Mouse (Mus musculus) hindbrain, embryonic 16.5 days (tissue): ENCODE measurements around the gene Pnpo. TPM values are rescaled to one million over a fixed set of nuclear protein-coding genes. Genes with fewer than 3 reads are reported as not detected.

Source experiments
- ATAC-seq: fragments of 200-750 bp; cut with Nextera tagmentation; 2 replicates; pipeline ENCODE4 v1.8.0; 2017; ENCODE audit warnings: moderate TSS enrichment, moderate library complexity
- H3K27ac ChIP-seq: fragments of 300-500 bp; sonication (generic); 2 replicates; pipeline ENCODE4 v1.5.1; 2014; ENCODE audit warnings: low read depth, mild to moderate bottlenecking, control low read depth, low read length, moderate library complexity
- H3K27me3 ChIP-seq: fragments of 300-500 bp; sonication (generic); replicated peaks from 2 replicates; pipeline ENCODE4 v1.6.1; 2014; ENCODE audit warnings: low read length; ENCODE audit not compliant: control insufficient read depth, insufficient read depth
- H3K36me3 ChIP-seq: fragments of 300-500 bp; sonication (generic); 2 replicates; pipeline ENCODE4 v1.6.1; 2014; ENCODE audit warnings: mild to moderate bottlenecking, low read length, moderate library complexity, mixed read lengths; ENCODE audit not compliant: control insufficient read depth, insufficient read depth
- H3K4me1 ChIP-seq: fragments of 300-500 bp; sonication (generic); 2 replicates; pipeline ENCODE4 v1.6.1; 2014; ENCODE audit warnings: low read depth, low read length; ENCODE audit not compliant: control insufficient read depth, insufficient read depth
- H3K4me2 ChIP-seq: fragments of 300-500 bp; sonication (generic); 2 replicates; pipeline ENCODE4 v1.6.1; 2014; ENCODE audit warnings: mild to moderate bottlenecking, low read length, control low read depth, moderate library complexity
- H3K4me3 ChIP-seq: fragments of 300-500 bp; sonication (generic); 2 replicates; pipeline ENCODE4 v1.5.1; 2014; ENCODE audit warnings: mild to moderate bottlenecking, low read length, control low read depth, moderate library complexity
- H3K9ac ChIP-seq: fragments of 300-500 bp; sonication (generic); 2 replicates; pipeline ENCODE4 v1.6.1; 2014; ENCODE audit warnings: low read depth, mild to moderate bottlenecking, control low read depth, low read length, moderate library complexity
- H3K9me3 ChIP-seq: fragments of 300-500 bp; sonication (generic); 2 replicates; pipeline ENCODE4 v1.6.1; 2014; ENCODE audit warnings: mild to moderate bottlenecking, low read length, moderate library complexity; ENCODE audit not compliant: control insufficient read depth
- WGBS: fragments of 180-500 bp; shearing (Covaris S2); extraction: QIAGEN DNeasy Blood & Tissue Kit; methylation state at CpG from one replicate; pipeline ENCODE4 v1.1.7; 2014; 5-methylcytosine and 5-hydroxymethylcytosine counted together
- polyA plus RNA-seq: library from polyadenylated mRNA; unstranded; fragments of >200 nt; fragmentation: Nextera tagmentation; extraction: Ambion mirVana; gene quantifications from 2 replicates; pipeline ENCODE4 v1.2.1, GENCODE M21; 2015

The Pnpo gene
- polyA plus RNA-seq, 1 experiment from 2014 or later: 36.2 TPM

DNA sequence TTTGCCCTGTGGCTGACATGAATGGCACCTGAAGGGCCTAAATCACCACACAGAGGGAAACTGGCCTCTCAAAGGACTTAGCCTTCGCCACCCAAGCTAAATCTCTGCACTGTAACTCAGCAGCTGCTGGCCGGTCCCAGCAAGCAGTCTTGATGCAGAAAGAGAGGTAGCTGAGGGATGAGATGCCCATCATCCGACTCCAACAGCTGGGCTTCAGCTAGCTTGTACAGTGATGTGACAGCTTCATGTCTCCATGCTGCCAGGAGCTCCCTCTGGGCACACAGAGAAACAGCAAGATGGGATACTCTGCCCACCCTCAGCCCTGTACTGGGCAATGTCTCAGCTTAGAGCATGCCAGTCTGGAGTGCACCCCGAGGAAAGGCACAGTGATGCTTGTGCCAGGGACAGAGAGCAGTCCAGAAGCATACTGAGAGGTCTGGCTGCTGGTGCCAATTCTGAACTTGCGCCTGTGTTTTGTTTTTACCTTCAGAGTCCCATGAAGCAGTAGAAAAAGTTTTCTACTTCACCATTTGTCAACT, 29.7 kb upstream of the Pnpo start:
- 57% methylated on average over 5 of the region's 5 CpGs for WGBS
- ATAC-seq: no peak

DNA sequence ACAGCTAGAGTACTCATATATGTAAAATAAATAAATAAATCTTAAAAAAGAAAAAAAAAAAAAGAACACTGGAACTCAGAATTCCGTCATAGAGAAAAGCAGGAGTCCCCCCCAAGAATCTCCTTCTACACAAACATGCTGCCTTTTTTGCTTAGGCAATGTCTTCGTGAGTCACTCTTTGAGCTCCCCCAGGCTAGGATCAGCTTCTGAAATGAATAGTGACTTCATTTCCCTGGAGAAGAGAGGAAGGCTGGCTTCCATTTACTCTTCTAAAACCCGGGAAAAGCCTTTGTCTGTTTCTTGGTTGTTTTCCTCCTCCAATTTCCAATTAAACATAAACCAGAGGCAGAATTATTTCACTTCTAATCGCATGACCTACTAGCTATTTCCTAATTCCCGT, 29.1 kb upstream of the Pnpo start:
- H3K4me2 ChIP-seq: no peak overlapping the region
- no peaks in the 10 kb centered on the region for H3K27me3 ChIP-seq
- H3K4me1 ChIP-seq: peaks cover 21% of the 10 kb centered on the region

More for the DNA sequence above, 29.7 kb upstream of the Pnpo start:
- peak overlapping the region; percentile 58; the same call in 1 of the 2 replicates for H3K27ac ChIP-seq
- no peak overlapping the region for H3K4me3 ChIP-seq
- no peak overlapping the region for H3K4me2 ChIP-seq
- H3K9me3 ChIP-seq: no peaks in the 10 kb centered on the region
- 0 out of 2 replicates have a peak overlapping the region, but pooled peaks have one; percentile 24 for H3K9ac ChIP-seq
- no peaks in the 10 kb centered on the region for H3K36me3 ChIP-seq
- H3K4me1 ChIP-seq: peaks cover 24% of the 10 kb centered on the region
- no peaks in the 10 kb centered on the region for H3K27me3 ChIP-seq

DNA sequence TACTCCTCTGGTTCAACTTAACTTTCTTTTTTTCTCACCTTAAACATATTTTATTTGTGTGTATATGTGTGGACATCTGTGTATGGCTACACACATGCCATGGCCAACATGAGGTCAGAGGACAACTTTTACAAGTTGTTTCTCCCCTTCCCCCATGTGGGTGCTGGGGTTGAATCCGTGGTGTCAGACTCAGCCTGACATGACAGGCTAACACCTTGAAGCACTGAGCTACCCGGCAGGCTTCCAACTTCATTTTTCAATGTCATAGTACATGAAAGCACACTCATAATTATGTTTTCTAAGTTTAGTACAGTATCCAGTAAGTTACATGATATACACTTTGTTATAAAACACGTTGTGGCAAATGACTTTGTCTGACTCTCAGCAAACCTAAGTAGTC, 26.6 kb upstream of the Pnpo start:
- peak overlapping the region; percentile 49 for H3K27ac ChIP-seq
- no peak overlapping the region for H3K4me3 ChIP-seq
- H3K36me3 ChIP-seq: no peaks in the 10 kb centered on the region; the same call in 1 of the 2 replicates
- no peaks in the 10 kb centered on the region for H3K27me3 ChIP-seq
- H3K4me1 ChIP-seq: peaks cover 13% of the 10 kb centered on the region
- no peak overlapping the region for H3K4me2 ChIP-seq
- no peaks in the 10 kb centered on the region for H3K9me3 ChIP-seq
- no peak overlapping the region for H3K9ac ChIP-seq
- 77% methylated on average over 3 of the region's 3 CpGs for WGBS
- ATAC-seq: no peak

More for the DNA sequence above, 29.1 kb upstream of the Pnpo start:
- Histone ChIP-seq H3K36me3 (no peaks in the 10 kb centered on the region), H3K9ac (no peak overlapping the region), H3K4me3 (no peak overlapping the region), H3K9me3 (no peaks in the 10 kb centered on the region), H3K27ac (peak overlapping the region; percentile 58; the same call in 1 of the 2 replicates)
- WGBS: 67% methylated on average over 5 of the region's 5 CpGs
- no peak for ATAC-seq

DNA sequence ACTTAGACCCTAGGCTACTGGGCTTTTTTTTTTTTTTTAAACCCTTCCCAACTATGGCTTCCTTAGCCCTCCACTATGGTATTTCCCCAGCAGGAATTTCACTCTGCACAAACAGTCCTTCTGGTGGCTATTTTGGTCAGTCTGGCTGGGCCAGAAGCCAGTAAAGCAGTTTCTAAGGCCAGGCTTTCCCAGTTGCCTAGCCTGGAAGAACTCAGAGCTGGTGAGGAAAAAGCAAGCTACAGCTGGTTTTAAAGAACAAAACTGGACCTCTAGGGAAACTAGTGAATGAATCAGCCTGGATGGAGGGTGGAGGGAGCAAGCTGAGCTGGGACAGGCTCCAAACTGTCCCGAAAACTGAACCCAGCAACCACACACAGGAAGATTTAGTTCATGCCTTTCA, 26.0 kb upstream of the Pnpo start:
- 62% methylated on average over 1 of the region's 1 CpGs for WGBS
- no peak overlapping the region for H3K9ac ChIP-seq
- peak overlapping the region; percentile 59 for H3K27ac ChIP-seq
- H3K27me3 ChIP-seq: no peaks in the 10 kb centered on the region
- ATAC-seq: 0 out of 2 replicates have a peak, but pooled peaks have one; percentile 31
- no peak overlapping the region for H3K4me3 ChIP-seq
- peaks cover 13% of the 10 kb centered on the region for H3K4me1 ChIP-seq
- H3K36me3 ChIP-seq: no peaks in the 10 kb centered on the region; the same call in 1 of the 2 replicates
- H3K9me3 ChIP-seq: no peaks in the 10 kb centered on the region
- H3K4me2 ChIP-seq: no peak overlapping the region

DNA sequence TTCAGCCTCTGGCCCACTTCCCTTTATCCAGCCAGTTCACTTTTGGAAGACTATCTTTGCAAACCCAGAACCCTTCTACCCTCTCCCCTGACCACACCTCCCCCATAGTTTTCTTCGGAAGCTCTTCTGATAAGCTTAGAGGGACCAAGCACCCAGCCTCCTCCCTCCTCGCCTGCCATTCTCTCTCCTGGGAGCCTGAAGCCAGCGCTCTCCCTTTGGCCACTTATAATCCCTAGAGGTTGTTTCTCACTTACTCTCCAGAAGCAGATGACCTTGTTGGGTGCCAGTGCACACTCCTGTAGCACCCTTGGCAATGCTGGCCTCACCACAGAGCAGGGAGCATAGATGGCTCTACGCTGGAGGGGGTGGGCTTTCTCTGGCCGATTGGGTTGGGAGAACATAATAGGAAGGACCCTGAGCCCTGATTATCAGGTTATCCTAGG, 25.5 kb upstream of the Pnpo start:
- H3K27ac ChIP-seq: peak overlapping the region; percentile 59; the same call in 1 of the 2 replicates
- peaks cover 13% of the 10 kb centered on the region for H3K4me1 ChIP-seq
- WGBS: 81% methylated on average over 5 of the region's 5 CpGs
- ATAC-seq: no peak
- no peaks in the 10 kb centered on the region; the same call in 1 of the 2 replicates for H3K36me3 ChIP-seq
- H3K27me3 ChIP-seq: no peaks in the 10 kb centered on the region
- no peaks in the 10 kb centered on the region for H3K9me3 ChIP-seq
- H3K4me2 ChIP-seq: no peak overlapping the region
- no peak overlapping the region for H3K4me3 ChIP-seq
- no peak overlapping the region for H3K9ac ChIP-seq

DNA sequence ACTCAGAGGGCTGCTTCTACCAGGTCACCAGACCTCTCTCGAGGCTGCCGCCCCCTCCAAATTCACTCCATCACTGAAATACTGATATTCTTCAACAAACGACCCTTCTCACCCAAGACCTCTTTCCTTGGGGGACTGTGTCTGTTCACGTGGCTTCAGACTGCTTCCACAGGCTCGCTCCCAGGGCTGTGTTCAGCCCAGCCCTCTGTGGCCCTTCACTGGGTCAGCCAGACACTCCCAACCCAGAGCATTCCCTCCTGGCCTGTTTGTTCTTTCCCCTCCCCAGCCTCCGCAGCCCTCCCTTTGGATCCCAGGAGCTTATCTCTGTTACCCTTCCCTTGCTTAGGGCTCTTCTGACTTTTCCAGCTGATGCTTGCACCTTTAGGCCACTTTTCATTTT, 24.7 kb upstream of the Pnpo start:
- Histone ChIP-seq H3K27ac (no peak overlapping the region), H3K9ac (no peak overlapping the region), H3K4me2 (no peak overlapping the region), H3K4me1 (peaks cover 5% of the 10 kb centered on the region), H3K27me3 (no peaks in the 10 kb centered on the region), H3K4me3 (no peak overlapping the region), H3K9me3 (no peaks in the 10 kb centered on the region), H3K36me3 (no peaks in the 10 kb centered on the region; the same call in 1 of the 2 replicates)
- no peak for ATAC-seq
- 63% methylated on average over 6 of the region's 6 CpGs for WGBS

DNA sequence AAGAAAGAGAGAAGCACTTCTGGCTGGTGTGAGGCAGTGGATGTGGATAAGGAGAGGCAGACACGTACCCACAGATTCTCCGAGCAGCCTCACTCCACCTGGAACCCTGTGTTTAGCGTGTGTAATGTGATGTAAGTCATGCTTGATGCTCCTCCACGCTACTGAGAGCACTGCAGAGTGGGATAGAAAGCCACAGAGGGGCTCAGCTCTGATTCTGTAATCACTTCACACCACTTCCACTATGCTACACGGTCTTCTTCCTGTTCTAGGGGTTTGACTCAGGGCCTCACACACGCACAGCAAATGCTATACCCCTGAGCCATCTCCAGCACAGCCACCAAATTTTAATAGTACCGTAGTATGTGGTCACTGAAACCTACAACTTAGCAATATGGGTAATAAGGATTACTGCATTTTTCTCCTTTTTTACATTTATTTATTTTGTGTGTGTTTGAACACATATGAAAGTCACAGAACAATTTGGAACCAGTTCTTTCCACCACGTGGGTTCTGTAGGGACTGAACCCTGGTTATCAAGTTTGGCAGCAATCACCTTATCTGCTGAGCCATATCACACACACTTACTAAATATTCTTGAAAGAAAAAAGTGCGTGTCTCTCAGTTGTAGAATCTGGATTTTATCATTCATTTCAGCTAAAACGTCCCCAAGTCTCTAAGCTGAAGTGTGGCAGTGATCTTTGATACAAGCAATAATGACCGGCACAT, 23.9 kb upstream of the Pnpo start:
- Histone ChIP-seq H3K27me3 (no peaks in the 10 kb centered on the region), H3K4me2 (no peak overlapping the region), H3K9ac (no peak overlapping the region), H3K9me3 (no peaks in the 10 kb centered on the region), H3K36me3 (no peaks in the 10 kb centered on the region; the same call in 1 of the 2 replicates), H3K27ac (no peak overlapping the region), H3K4me3 (no peak overlapping the region), H3K4me1 (peaks cover 2% of the 10 kb centered on the region; the same call in 1 of the 2 replicates)
- WGBS: 85% methylated on average over 11 of the region's 11 CpGs
- no peak for ATAC-seq

DNA sequence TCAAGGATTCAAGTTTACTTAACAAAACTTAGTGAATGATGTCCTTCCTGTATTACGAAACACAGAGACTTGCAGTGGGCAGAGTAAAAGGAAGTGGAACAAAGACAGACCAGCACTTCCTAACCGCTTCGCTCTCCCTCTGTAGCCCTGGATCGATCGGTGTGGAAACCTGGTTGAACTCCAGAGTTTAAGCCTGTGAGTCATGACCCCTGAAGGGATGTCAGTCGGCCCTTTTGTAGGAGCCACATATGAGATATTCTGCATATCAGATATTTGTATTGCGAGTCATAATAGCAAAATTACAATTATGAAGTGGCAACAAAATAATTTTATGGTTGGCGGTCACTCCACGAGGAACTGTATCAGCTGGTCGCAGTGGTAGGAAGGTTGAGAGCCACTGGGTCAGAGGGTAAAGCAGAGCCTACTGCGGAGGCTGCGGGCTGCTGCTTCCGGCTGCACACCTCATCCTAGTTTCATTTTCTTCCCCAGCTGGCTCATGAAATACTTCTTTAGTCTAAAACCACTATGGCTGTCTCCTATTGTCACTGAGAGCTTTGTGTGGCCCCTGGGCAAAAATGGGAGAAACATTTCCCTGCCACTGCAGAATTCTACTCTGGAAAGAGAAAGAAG, 23.2 kb upstream of the Pnpo start:
- WGBS: 85% methylated on average over 13 of the region's 13 CpGs
- no peak overlapping the region for H3K9ac ChIP-seq
- no peak overlapping the region for H3K27ac ChIP-seq

DNA sequence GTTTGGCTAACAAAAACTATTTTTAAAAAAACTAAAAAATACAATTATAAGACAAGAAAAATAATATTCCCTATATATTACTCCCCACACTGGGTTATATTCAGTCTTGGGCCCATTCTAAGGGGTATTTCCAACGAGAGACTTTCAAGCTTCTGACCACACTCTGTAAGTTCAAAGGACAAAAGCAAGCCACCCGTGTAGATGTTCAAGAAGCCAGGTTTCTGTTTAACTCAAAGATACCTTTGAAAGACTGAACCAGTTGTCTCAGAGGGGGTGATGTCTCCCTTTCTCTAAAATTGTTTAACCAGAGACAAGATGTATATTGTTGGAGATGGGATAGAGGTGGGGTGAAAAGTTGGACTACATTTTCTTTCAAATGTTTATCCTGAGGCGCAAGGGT, 22.4 kb upstream of the Pnpo start:
- Histone ChIP-seq H3K27ac (no peak overlapping the region), H3K9me3 (no peaks in the 10 kb centered on the region)

More for the DNA sequence above, 23.2 kb upstream of the Pnpo start:
- no peak overlapping the region for H3K4me3 ChIP-seq
- no peak overlapping the region for H3K4me2 ChIP-seq
- no peaks in the 10 kb centered on the region for H3K9me3 ChIP-seq
- H3K27me3 ChIP-seq: no peaks in the 10 kb centered on the region
- no peak for ATAC-seq
- no peaks in the 10 kb centered on the region; the same call in 1 of the 2 replicates for H3K4me1 ChIP-seq
- H3K36me3 ChIP-seq: no peaks in the 10 kb centered on the region; the same call in 1 of the 2 replicates

More for the DNA sequence above, 22.4 kb upstream of the Pnpo start:
- H3K4me1 ChIP-seq: no peaks in the 10 kb centered on the region; the same call in 1 of the 2 replicates
- H3K4me2 ChIP-seq: no peak overlapping the region
- WGBS: 84% methylated on average over 3 of the region's 3 CpGs
- ATAC-seq: no peak
- no peaks in the 10 kb centered on the region for H3K27me3 ChIP-seq
- peaks cover 6% of the 10 kb centered on the region for H3K36me3 ChIP-seq
- H3K9ac ChIP-seq: no peak overlapping the region
- no peak overlapping the region for H3K4me3 ChIP-seq
